8 mouse cellular contexts compared by ENCODE assay signal in the genomic region with DNA sequence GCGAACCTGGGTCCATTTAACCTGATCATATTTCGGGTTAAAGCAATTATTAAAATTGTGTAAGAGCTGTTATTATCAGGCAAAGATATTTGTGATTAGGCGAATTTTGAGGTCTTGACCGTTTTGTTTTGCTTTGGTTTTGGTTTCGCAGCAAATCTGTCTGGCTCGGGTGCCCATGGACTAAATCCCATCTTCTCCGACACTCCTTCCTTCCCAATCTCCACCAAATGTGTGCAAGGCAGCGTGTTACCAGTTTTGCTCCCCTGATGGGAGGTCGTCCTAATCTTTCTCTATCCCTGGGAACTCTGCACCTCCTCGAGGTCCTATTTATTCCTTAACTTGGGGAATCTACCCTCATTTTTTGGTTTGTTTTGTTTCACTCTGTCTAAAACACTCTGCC. TPM values are rescaled to one million over a fixed set of nuclear protein-coding genes. Genes with fewer than 3 reads are reported as not detected.
DNase-seq lines count a peak whose midpoint lies in the region; ATAC-seq and TF ChIP-seq lines count a peak whose summit lies in the region.

No protein-coding gene starts in this region.

- H3K79me2 ChIP-seq in C2C12 (ENCODE audit: control insufficient read depth, insufficient read depth) = no peaks in the 10 kb centered on the region

- H3ac ChIP-seq in C2C12 (ENCODE audit: control insufficient read depth, insufficient read length, low read depth) = peak overlapping the region; percentile 88

- TF ChIP-seq CTCF in C2C12 (IDR thresholded peaks at IDR 0.05; ENCODE audit: control insufficient read depth, insufficient read depth, insufficient read length) = no peak

- H3K27ac ChIP-seq in heart, embryonic 10.5 days = peak overlapping the region; percentile 94
- H3K27ac ChIP-seq in forebrain, embryonic 13.5 days = peak overlapping the region; percentile 98
- H3K27ac ChIP-seq in liver, embryonic 13.5 days = peak overlapping the region; percentile 96

- intact Hi-C loops in heart, postnatal 25 days (cut with DNase I) = no loop called here

- ATAC-seq in forebrain, embryonic 13.5 days = no peak
- no peak for ATAC-seq in liver, embryonic 13.5 days (ENCODE audit: low read depth)

- H3K9me3 ChIP-seq in heart, embryonic 10.5 days = no peaks in the 10 kb centered on the region
- no peaks in the 10 kb centered on the region for H3K9me3 ChIP-seq in forebrain, embryonic 13.5 days (replicated peaks)
- H3K9me3 ChIP-seq in liver, embryonic 13.5 days (replicated peaks) = no peaks in the 10 kb centered on the region

- H3K9ac ChIP-seq in forebrain, embryonic 13.5 days = peak overlapping the region; percentile 86
- peak overlapping the region; percentile 89 for H3K9ac ChIP-seq in liver, embryonic 13.5 days

- H3K4me1 ChIP-seq in heart, embryonic 10.5 days = peaks cover 10% of the 10 kb centered on the region
- H3K4me1 ChIP-seq in forebrain, embryonic 13.5 days = peaks cover 18% of the 10 kb centered on the region
- H3K4me1 ChIP-seq in liver, embryonic 13.5 days (replicated peaks) = peaks cover 40% of the 10 kb centered on the region

- 3% methylated on average over 10 of the region's 10 CpGs for WGBS in heart, embryonic 10.5 days
- 2% methylated on average over 10 of the region's 10 CpGs for WGBS in forebrain, embryonic 13.5 days
- 6% methylated on average over 10 of the region's 10 CpGs for WGBS in liver, embryonic 13.5 days (ENCODE audit: insufficient replicate concordance)

- H3K4me2 ChIP-seq in forebrain, embryonic 13.5 days = peak overlapping the region; percentile 70
- peak overlapping the region; percentile 90 for H3K4me2 ChIP-seq in liver, embryonic 13.5 days

- no peaks in the 10 kb centered on the region for H3K36me3 ChIP-seq in heart, embryonic 10.5 days
- no peaks in the 10 kb centered on the region for H3K36me3 ChIP-seq in C2C12 (ENCODE audit: control insufficient read depth, insufficient read depth)
- no peaks in the 10 kb centered on the region for H3K36me3 ChIP-seq in forebrain, embryonic 13.5 days (ENCODE audit: poor library complexity, severe bottlenecking)
- H3K36me3 ChIP-seq in liver, embryonic 13.5 days = no peaks in the 10 kb centered on the region

- peak overlapping the region; percentile 69 for H3K4me3 ChIP-seq in heart, embryonic 10.5 days
- H3K4me3 ChIP-seq in C2C12 (ENCODE audit: insufficient read depth, poor library complexity, severe bottlenecking) = peak overlapping the region; percentile 57
- peak overlapping the region; percentile 67 for H3K4me3 ChIP-seq in forebrain, embryonic 13.5 days
- H3K4me3 ChIP-seq in liver, embryonic 13.5 days (replicated peaks) = peak overlapping the region; percentile 78

- H3K27me3 ChIP-seq in heart, embryonic 10.5 days (ENCODE audit: insufficient read depth, poor library complexity, severe bottlenecking) = no peaks in the 10 kb centered on the region
- H3K27me3 ChIP-seq in C2C12 (ENCODE audit: control insufficient read depth, insufficient read depth, insufficient read length) = no peaks in the 10 kb centered on the region
- H3K27me3 ChIP-seq in forebrain, embryonic 13.5 days = no peaks in the 10 kb centered on the region
- H3K27me3 ChIP-seq in liver, embryonic 13.5 days = no peaks in the 10 kb centered on the region

- DNase-seq in heart, embryonic 10.5 days (ENCODE audit: low spot score) = no peak
- no peak for DNase-seq in heart, postnatal 25 days (ENCODE audit: low spot score)
- DNase-seq in liver, embryonic 13.5 days = no peak
- DNase-seq in right cerebral cortex, postnatal 4 days = no peak
- no peak for DNase-seq in left cerebral cortex, adult 9 months (ENCODE audit: low spot score in 2 of 2)
- no peak for DNase-seq in layer of hippocampus, adult 9-11 months

- H3K79me3 ChIP-seq in C2C12 (ENCODE audit: low read depth) = no peaks in the 10 kb centered on the region

TF ChIP-seq in C2C12, 6 proteins besides CTCF, POLR2A, EP300 and RAD21:
- TF ChIP-seq MAX (IDR thresholded peaks at IDR 0.05) = no peak
- no peak for TF ChIP-seq FOSL1 (IDR thresholded peaks at IDR 0.05; ENCODE audit: insufficient read depth, low read length, poor library complexity, severe bottlenecking)
- TF ChIP-seq USF1 (IDR thresholded peaks at IDR 0.05; ENCODE audit: low read depth) = no peak
- TF ChIP-seq CEBPB (IDR thresholded peaks at IDR 0.05; ENCODE audit: low read depth) = no peak
- TF ChIP-seq MYOG (IDR thresholded peaks at IDR 0.05; ENCODE audit: control insufficient read depth, extremely low read depth, insufficient read length) = no peak
- TF ChIP-seq MYOD1 (IDR thresholded peaks at IDR 0.05; ENCODE audit: control insufficient read depth, insufficient read length, low read depth) = no peak

RNA-seq across cellular contexts. Expression of a gene that starts 20.5 kb away (rescaled TPM):
- polyA plus RNA-seq in heart, embryonic 10.5 days (2016; fragmentation: Nextera tagmentation; extraction: Ambion mirVana) = 0.04 and 0.96 TPM in 2 replicates
- not detected for total RNA-seq in heart, postnatal 25 days (2021)
- not detected for polyA plus RNA-seq in C2C12 (2012; fragmentation: generic; extraction: Trizol)
- polyA plus RNA-seq in forebrain, embryonic 13.5 days (2015; fragmentation: Nextera tagmentation; extraction: Ambion mirVana) = not detected in 2 replicates
- 1.5 and 2.0 TPM in 2 replicates for polyA plus RNA-seq in liver, embryonic 13.5 days (2015; fragmentation: Nextera tagmentation; extraction: Ambion mirVana)

RNA-seq across cellular contexts. Expression of a gene that starts 21.5 kb away (rescaled TPM):
- polyA plus RNA-seq in heart, embryonic 10.5 days (2016; fragmentation: Nextera tagmentation; extraction: Ambion mirVana) = 10.1 and 13.0 TPM in 2 replicates
- total RNA-seq in heart, postnatal 25 days (2021) = 1 to 10 TPM; 3.9 to 4.4 TPM
- 11.2 TPM for polyA plus RNA-seq in C2C12 (2012; fragmentation: generic; extraction: Trizol)
- polyA plus RNA-seq in forebrain, embryonic 13.5 days (2015; fragmentation: Nextera tagmentation; extraction: Ambion mirVana) = 12.4 and 13.4 TPM in 2 replicates
- 8.3 and 9.1 TPM in 2 replicates for polyA plus RNA-seq in liver, embryonic 13.5 days (2015; fragmentation: Nextera tagmentation; extraction: Ambion mirVana)

RNA-seq across cellular contexts. Expression of a gene that starts 43.5 kb away (rescaled TPM):
- polyA plus RNA-seq in heart, embryonic 10.5 days (2016; fragmentation: Nextera tagmentation; extraction: Ambion mirVana) = 0.30 and 0.75 TPM in 2 replicates
- total RNA-seq in heart, postnatal 25 days (2021) = not detected
- polyA plus RNA-seq in C2C12 (2012; fragmentation: generic; extraction: Trizol) = 0.07 TPM
- 0.08 and 0.21 TPM in 2 replicates for polyA plus RNA-seq in forebrain, embryonic 13.5 days (2015; fragmentation: Nextera tagmentation; extraction: Ambion mirVana)
- not detected in 2 replicates for polyA plus RNA-seq in liver, embryonic 13.5 days (2015; fragmentation: Nextera tagmentation; extraction: Ambion mirVana)
